Mouse (Mus musculus): ENCODE results near the gene Olfr603. TPM values are rescaled to one million over a fixed set of nuclear protein-coding genes. Genes with fewer than 3 reads are reported as not detected.
"Not testable (repeated sequence)": the region's sequence is repeated elsewhere in the genome, so short reads cannot be mapped to it uniquely, and the experiment has no call there.

The Olfr603 gene
- polyA plus RNA-seq (2015; fragmentation: Nextera tagmentation; extraction: Ambion mirVana): not detected in 2 replicates

DNA sequence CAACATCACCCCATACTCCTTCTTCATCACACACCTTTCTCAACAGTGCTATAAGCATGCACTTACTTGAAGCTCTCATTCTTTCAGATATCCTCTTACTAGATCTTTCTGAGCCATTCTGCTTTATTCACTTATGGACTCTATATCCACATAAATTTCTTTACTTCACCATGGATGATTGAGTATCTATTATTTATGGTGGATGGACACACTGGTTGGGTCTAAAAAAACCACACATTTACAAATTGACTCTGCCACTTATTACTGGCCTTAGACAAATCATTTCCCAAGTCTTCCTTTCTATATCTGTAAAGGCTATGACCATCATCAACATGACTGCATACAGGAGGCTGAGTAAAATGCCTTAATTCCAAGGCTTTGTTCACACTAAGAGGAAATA, at the start of gene Olfr603:
Olfr603 (minus strand) TSS at position 101 of the 400 bp plus-strand sequence.
- Histone ChIP-seq H3K4me2 (replicated peaks; ENCODE audit: low read depth) (no peak within 1 kb of the TSS), H3K9me3 (ENCODE audit: control insufficient read depth) (no peaks in the 10 kb centered on the region), H3K4me3 (ENCODE audit: low read depth, low read length) (no peak within 1 kb of the TSS), H3K9ac (ENCODE audit: low read depth, low read length) (no peak within 1 kb of the TSS), H3K4me1 (replicated peaks; ENCODE audit: control insufficient read depth, insufficient read depth, low read length) (no peaks in the 10 kb centered on the region), H3K27ac (ENCODE audit: low read depth, low read length) (no peak within 1 kb of the TSS), H3K36me3 (ENCODE audit: control insufficient read depth, insufficient read depth) (no peaks in the 10 kb centered on the region), H3K27me3 (replicated peaks; ENCODE audit: control insufficient read depth, insufficient read depth, low read length) (no peaks in the 10 kb centered on the region)
- ATAC-seq: no peak
- no peak for TF ChIP-seq CTCF (IDR thresholded peaks at IDR 0.05; ENCODE audit: low read depth)

DNA sequence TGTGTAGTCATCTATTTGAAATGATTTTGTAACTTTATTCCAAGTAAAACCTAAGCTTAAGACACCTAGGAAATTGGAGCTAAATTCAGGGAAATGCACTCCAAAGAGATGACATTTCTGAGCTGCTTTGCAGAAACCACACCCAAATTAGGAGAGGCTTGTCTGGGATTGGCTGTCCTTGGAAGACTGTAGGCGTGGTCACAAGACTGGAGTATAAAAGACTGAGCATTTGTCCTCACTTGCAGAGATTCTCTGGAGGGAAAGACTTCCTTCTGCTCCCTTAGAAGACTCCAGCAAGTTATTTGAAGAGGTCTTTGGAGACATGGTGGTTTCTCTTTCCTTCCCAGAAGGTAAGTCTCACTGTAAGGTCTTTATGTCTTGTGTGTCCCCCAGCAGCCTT, 28.8 kb upstream of the Olfr603 start, which contains the start of gene Usp17lc:
Usp17lc (plus strand) TSS at position 301 of the 400 bp plus-strand sequence.
- H3K36me3 ChIP-seq (ENCODE audit: control insufficient read depth, insufficient read depth); H3K9ac ChIP-seq (ENCODE audit: low read depth, low read length); H3K9me3 ChIP-seq (ENCODE audit: control insufficient read depth); H3K4me1 ChIP-seq (replicated peaks; ENCODE audit: control insufficient read depth, insufficient read depth, low read length); ATAC-seq; H3K27ac ChIP-seq (ENCODE audit: low read depth, low read length); H3K4me2 ChIP-seq (replicated peaks; ENCODE audit: low read depth); H3K4me3 ChIP-seq (ENCODE audit: low read depth, low read length); H3K27me3 ChIP-seq (replicated peaks; ENCODE audit: control insufficient read depth, insufficient read depth, low read length): not testable (repeated sequence)
- 92% methylated on average over 1 of the region's 1 CpGs for WGBS

DNA sequence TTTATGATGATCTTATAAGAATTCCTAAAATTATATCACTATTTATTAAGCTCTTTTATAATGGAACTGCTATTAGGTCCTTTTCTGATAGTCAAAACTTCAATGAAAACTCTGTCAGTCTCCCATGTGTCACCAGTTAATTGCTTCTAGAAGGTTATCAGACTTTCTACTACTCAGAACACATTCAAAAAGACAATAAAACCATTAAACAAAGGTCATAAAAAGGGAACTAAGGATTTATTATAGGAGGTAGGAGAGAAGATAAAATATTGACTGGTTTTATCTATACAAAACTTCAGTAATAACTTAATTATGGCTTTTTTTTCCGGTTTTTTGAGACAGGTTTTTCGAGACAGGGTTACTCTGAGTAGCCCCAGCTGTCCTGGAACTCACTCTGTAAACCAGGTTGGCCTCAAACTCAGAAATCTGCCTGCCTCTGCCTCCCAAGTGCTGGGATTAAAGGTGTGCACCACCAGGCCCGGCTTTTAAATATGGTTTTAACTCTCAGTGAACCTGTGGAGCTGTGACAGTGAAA, 20.6 kb upstream of the Olfr603 start:
- not testable (repeated sequence) for H3K27ac ChIP-seq (ENCODE audit: low read depth, low read length)
- peak; percentile 72 for ATAC-seq

DNA sequence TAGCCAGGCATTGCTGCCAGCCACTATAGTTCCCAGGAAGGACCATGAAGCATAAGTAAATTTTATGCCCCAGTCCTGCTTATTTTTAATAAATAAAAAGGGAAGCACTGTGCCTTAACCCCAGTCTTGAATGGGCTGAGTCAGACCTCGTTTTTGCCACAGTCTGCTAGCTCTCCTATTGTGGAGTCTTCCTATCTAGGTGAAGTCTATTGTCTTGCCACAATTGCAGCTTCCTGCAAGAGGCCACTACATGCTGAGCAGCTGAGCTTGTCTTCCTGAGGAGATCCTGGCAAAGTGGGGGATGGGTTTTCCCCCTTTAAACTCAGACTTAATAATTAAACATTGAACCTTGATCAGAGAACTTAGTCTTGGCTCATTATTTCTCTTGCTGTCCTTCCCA, 13.0 kb upstream of the Olfr603 start:
- ATAC-seq: no peak
- Histone ChIP-seq H3K4me1 (replicated peaks; ENCODE audit: control insufficient read depth, insufficient read depth, low read length) (no peaks in the 10 kb centered on the region), H3K4me3 (ENCODE audit: low read depth, low read length) (no peak overlapping the region), H3K9me3 (ENCODE audit: control insufficient read depth) (no peaks in the 10 kb centered on the region), H3K9ac (ENCODE audit: low read depth, low read length) (no peak overlapping the region), H3K36me3 (ENCODE audit: control insufficient read depth, insufficient read depth) (no peaks in the 10 kb centered on the region), H3K4me2 (replicated peaks; ENCODE audit: low read depth) (no peak overlapping the region), H3K27me3 (replicated peaks; ENCODE audit: control insufficient read depth, insufficient read depth, low read length) (no peaks in the 10 kb centered on the region), H3K27ac (ENCODE audit: low read depth, low read length) (no peak overlapping the region)
- 16% methylated on average over 1 of the region's 1 CpGs for WGBS
- no peak for TF ChIP-seq CTCF (IDR thresholded peaks at IDR 0.05; ENCODE audit: low read depth)

More for the DNA sequence above, 20.6 kb upstream of the Olfr603 start:
- 40% methylated on average over 3 of the region's 3 CpGs for WGBS
- H3K4me2 ChIP-seq (replicated peaks; ENCODE audit: low read depth); H3K36me3 ChIP-seq (ENCODE audit: control insufficient read depth, insufficient read depth); H3K9ac ChIP-seq (ENCODE audit: low read depth, low read length); H3K27me3 ChIP-seq (replicated peaks; ENCODE audit: control insufficient read depth, insufficient read depth, low read length); H3K4me3 ChIP-seq (ENCODE audit: low read depth, low read length); H3K9me3 ChIP-seq (ENCODE audit: control insufficient read depth); H3K4me1 ChIP-seq (replicated peaks; ENCODE audit: control insufficient read depth, insufficient read depth, low read length): not testable (repeated sequence)

DNA sequence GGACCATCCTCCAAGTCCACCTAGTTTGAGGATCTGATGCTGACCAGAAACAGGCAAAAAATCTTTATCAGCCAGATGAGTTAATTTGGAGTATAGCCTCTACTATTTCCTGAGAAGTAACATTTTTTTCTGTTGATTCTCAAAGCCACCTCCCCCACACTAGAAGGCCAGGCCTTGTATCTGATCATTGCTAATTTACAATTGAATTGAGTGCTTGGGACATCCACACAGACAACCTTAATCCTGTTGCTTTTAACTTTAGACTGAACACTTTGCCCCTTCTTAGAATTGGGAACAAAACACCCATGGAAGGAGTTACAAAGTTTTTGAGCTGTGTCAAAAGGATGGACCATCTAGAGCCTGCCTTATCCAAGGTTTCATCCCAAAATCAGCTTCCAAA, 11.8 kb upstream of the Olfr603 start:
- H3K9me3 ChIP-seq (ENCODE audit: control insufficient read depth): no peaks in the 10 kb centered on the region
- no peak overlapping the region for H3K27ac ChIP-seq (ENCODE audit: low read depth, low read length)
- H3K36me3 ChIP-seq (ENCODE audit: control insufficient read depth, insufficient read depth): no peaks in the 10 kb centered on the region
- no peak overlapping the region for H3K4me2 ChIP-seq (replicated peaks; ENCODE audit: low read depth)
- no peaks in the 10 kb centered on the region for H3K4me1 ChIP-seq (replicated peaks; ENCODE audit: control insufficient read depth, insufficient read depth, low read length)
- H3K9ac ChIP-seq (ENCODE audit: low read depth, low read length): no peak overlapping the region
- TF ChIP-seq CTCF (IDR thresholded peaks at IDR 0.05; ENCODE audit: low read depth): no peak
- ATAC-seq: no peak
- H3K4me3 ChIP-seq (ENCODE audit: low read depth, low read length): no peak overlapping the region
- H3K27me3 ChIP-seq (replicated peaks; ENCODE audit: control insufficient read depth, insufficient read depth, low read length): no peaks in the 10 kb centered on the region

DNA sequence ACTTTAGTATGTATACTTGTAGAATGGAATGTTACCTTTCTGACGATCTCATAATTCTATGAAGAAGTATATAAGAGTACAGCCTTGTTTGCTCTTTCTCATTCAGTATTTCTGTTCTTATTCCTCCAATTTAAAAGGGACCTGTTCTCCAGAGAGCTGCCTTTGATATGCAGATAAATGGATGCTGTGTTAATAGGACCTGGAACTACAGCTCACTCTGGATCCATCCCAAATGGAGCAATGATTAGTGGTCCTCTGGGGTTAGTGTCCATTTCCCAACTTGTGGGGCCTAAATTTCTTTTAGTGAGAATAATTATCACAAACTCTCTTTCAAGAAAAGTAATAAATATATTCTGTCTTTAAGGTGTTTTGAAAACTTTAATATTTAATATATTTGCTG, 23.4 kb downstream of the Olfr603 start, which contains the start of gene Olfr601:
Olfr601 (minus strand) TSS at position 101 of the 400 bp plus-strand sequence.
- no peak within 1 kb of the TSS for H3K27ac ChIP-seq (ENCODE audit: low read depth, low read length)
- H3K36me3 ChIP-seq (ENCODE audit: control insufficient read depth, insufficient read depth): no peaks in the 10 kb centered on the region
- no peaks in the 10 kb centered on the region for H3K9me3 ChIP-seq (ENCODE audit: control insufficient read depth)
- H3K4me2 ChIP-seq (replicated peaks; ENCODE audit: low read depth): no peak within 1 kb of the TSS
- no peak for TF ChIP-seq CTCF (IDR thresholded peaks at IDR 0.05; ENCODE audit: low read depth)
- H3K9ac ChIP-seq (ENCODE audit: low read depth, low read length): no peak within 1 kb of the TSS
- 90% methylated on average over 1 of the region's 1 CpGs for WGBS
- no peak within 1 kb of the TSS for H3K4me3 ChIP-seq (ENCODE audit: low read depth, low read length)
- H3K4me1 ChIP-seq (replicated peaks; ENCODE audit: control insufficient read depth, insufficient read depth, low read length): no peaks in the 10 kb centered on the region
- no peak for ATAC-seq
- no peaks in the 10 kb centered on the region for H3K27me3 ChIP-seq (replicated peaks; ENCODE audit: control insufficient read depth, insufficient read depth, low read length)

DNA sequence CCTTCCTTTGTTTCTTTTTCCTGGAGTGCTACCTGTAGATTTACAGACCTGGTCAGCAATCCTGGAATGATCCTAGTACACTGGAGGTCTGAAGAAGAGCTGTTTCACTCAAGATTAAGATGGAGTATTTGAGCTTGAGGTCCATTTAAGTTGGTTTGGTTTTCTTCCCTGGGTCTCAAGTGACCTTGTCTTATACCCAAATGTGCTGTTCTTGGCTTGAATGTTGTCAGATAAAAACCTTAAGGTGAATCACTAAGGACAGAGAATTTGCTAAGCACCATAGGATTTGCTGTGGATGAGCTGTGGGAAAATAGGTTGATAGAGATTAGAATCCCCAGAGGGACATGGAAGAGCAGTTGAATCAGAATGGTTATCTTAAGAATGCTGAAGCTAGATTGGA, 36.4 kb downstream of the Olfr603 start, which contains the start of gene Olfr600:
Olfr600 (minus strand) TSS at position 101 of the 400 bp plus-strand sequence.
- H3K27me3 ChIP-seq (replicated peaks; ENCODE audit: control insufficient read depth, insufficient read depth, low read length): no peaks in the 10 kb centered on the region
- no peak within 1 kb of the TSS for H3K4me3 ChIP-seq (ENCODE audit: low read depth, low read length)
- H3K4me2 ChIP-seq (replicated peaks; ENCODE audit: low read depth): no peak within 1 kb of the TSS
- H3K36me3 ChIP-seq (ENCODE audit: control insufficient read depth, insufficient read depth): no peaks in the 10 kb centered on the region
- no peak within 1 kb of the TSS for H3K9ac ChIP-seq (ENCODE audit: low read depth, low read length)
- H3K9me3 ChIP-seq (ENCODE audit: control insufficient read depth): no peaks in the 10 kb centered on the region
- no peak for TF ChIP-seq CTCF (IDR thresholded peaks at IDR 0.05; ENCODE audit: low read depth)
- no peak within 1 kb of the TSS for H3K27ac ChIP-seq (ENCODE audit: low read depth, low read length)
- ATAC-seq: no peak
- no peaks in the 10 kb centered on the region for H3K4me1 ChIP-seq (replicated peaks; ENCODE audit: control insufficient read depth, insufficient read depth, low read length)

Measured in intestine, postnatal 0 days (tissue).